Mouse (Mus musculus): ENCODE measurements around the gene Nxf1. TPM values are rescaled to one million over a fixed set of nuclear protein-coding genes. Genes with fewer than 3 reads are reported as not detected.

Nxf1 gene
- total and polyA plus RNA-seq, 3 experiments, result 122 to 296 (median 231) TPM

DNA sequence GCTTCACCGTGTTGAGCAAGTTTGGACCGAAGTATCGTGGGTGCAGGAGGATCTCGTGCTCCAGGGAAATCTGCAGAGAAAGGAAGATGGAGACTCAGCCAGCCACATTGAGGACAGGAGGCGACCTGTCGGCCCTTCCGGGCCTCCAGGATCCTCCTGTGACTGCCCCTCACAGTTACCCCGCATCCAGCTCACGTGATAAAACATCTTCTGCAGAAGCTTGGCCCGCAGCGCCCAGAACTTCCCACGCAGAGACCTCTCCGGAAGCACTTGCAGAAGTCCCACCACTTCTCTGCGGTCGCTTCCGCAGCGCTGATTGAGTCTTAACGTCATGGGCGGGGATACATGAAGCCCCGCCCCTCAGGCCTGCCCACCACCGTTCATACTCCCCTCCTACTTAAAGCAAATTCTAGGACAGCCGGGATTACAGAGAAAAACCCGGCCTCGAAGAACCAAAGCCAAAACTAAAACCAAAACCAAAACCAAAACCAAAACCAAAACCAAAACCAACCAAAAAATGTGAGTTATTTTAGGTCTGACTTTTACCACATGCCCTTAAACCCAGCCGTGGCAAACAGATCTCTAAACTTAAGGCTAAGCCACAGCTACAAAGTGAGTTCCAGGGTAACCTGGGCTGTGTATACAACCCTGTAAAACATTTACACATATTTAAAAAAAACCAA, 41.5 kb downstream of the Nxf1 start, which contains the start of gene Polr2g (continued):
- TF ChIP-seq ZNF384 (IDR thresholded peaks at IDR 0.05; ENCODE audit: low read depth, low read length) (no peak), MYB (IDR thresholded peaks at IDR 0.05; ENCODE audit: low read depth, low read length) (0 out of 2 replicates have a peak, but pooled peaks have one; percentile 12), ZKSCAN1 (IDR thresholded peaks at IDR 0.05; ENCODE audit: low read depth, low read length) (no peak), ZC3H11A (IDR thresholded peaks at IDR 0.05; ENCODE audit: low read depth, low read length) (no peak), ETS1 (IDR thresholded peaks at IDR 0.05; ENCODE audit: low read depth, low read length) (0 out of 2 replicates have a peak, but pooled peaks have one; percentile 15), SIN3A (IDR thresholded peaks at IDR 0.05; ENCODE audit: low read length) (peak; percentile 93), SMC3 (IDR thresholded peaks at IDR 0.05; ENCODE audit: low read depth, low read length) (no peak)

GRCm38 (mm10) chr19:8798947-8799315, 42.1 kb downstream of the Nxf1 start:
- H3K4me1 ChIP-seq (ENCODE audit: control insufficient read depth in 1 of 2, insufficient read depth in 2 of 2, low read length in 2 of 2), result peaks cover 4 to 23% of the 10 kb centered on the region in 2 experiments
- H3K4me3 ChIP-seq (ENCODE audit: control insufficient read depth in 1 of 2, insufficient read depth in 1 of 2, low read depth in 2 of 2, low read length in 2 of 2), result peak overlapping the region; percentile 69 to 95
- H3K79me2 ChIP-seq (ENCODE audit: control insufficient read depth, insufficient read depth, low read length, poor library complexity), result peaks cover 22% of the 10 kb centered on the region
- no peaks in the 10 kb centered on the region for H3K27me3 ChIP-seq (ENCODE audit: control insufficient read depth in 1 of 2, insufficient read depth in 2 of 2, low read length in 2 of 2)
- H3K36me3 ChIP-seq (ENCODE audit: control insufficient read depth in 1 of 2, insufficient read depth in 2 of 2, low read length in 2 of 2), result peaks cover 3 to 18% of the 10 kb centered on the region in 2 experiments
- H3K9me3 ChIP-seq (replicated peaks; ENCODE audit: insufficient read depth, low read length), result no peaks in the 10 kb centered on the region
- H3K9ac ChIP-seq (ENCODE audit: control insufficient read depth, low read depth, low read length, poor library complexity, severe bottlenecking), result peak overlapping the region; percentile 65
- TF ChIP-seq MAZ (IDR thresholded peaks at IDR 0.05; ENCODE audit: low read depth, low read length) (no peak), USF1 (IDR thresholded peaks at IDR 0.05; ENCODE audit: low read depth, low read length) (no peak), ELF1 (IDR thresholded peaks at IDR 0.05; ENCODE audit: low read depth, low read length) (no peak), JUND (IDR thresholded peaks at IDR 0.05; ENCODE audit: low read depth, low read length) (no peak)
- H3K27ac ChIP-seq (ENCODE audit: control insufficient read depth, low read depth, low read length), result no peak overlapping the region
- peak; percentile 57 for DNase-seq (ENCODE audit: low read depth, low spot score)

DNA sequence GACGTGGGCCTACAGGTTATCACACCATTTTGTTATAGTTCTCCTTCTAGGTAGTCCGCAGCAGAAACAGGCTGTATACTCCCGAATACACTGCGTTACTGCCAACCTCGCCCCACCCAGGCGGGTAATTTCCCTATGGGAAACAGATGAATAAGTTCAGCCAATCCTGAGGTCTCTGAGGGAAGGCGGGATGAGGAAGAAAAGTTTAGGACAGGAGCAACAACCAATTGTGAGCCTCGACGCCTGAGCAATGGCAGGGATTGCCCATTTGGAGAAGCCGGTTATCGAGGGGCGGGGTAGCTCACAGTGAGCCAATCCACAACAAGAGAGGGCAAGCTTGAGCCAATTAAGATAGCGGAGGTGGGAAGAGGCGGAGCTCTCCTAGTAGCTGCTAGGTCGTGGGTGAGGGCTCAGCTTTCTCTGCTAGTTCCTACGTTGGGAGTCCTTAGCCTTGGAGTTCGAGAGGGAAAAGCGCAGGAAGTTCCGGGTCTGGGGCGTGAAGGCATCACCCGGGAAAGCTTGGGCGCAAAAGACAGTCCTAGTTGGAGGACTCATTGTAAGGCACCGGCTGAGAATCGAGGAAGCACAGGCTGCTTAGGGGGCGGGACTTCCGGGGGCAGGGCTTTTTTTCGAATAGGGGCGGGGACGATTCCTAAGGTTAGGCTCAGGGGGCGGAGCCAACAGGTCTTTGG, 45.4 kb downstream of the Nxf1 start, which contains the start of gene Zbtb3:
TSS of gene Zbtb3 (plus strand) at position 426 of the 692 bp plus-strand sequence.
- H3K9ac ChIP-seq (ENCODE audit: control insufficient read depth, low read depth, low read length, poor library complexity, severe bottlenecking), result peak within 1 kb of the TSS; percentile 78
- H3K36me3 ChIP-seq (ENCODE audit: control insufficient read depth in 1 of 2, insufficient read depth in 2 of 2, low read length in 2 of 2), result peaks cover 0 to 9% of the 10 kb centered on the region in 2 experiments; a peak in 3 of 4 replicates
- peaks cover 9% of the 10 kb centered on the region for H3K79me2 ChIP-seq (ENCODE audit: control insufficient read depth, insufficient read depth, low read length, poor library complexity)
- peak within 1 kb of the TSS; percentile 74 for H3K27ac ChIP-seq (ENCODE audit: control insufficient read depth, low read depth, low read length)
- H3K9me3 ChIP-seq (replicated peaks; ENCODE audit: insufficient read depth, low read length), result no peaks in the 10 kb centered on the region
- H3K4me3 ChIP-seq (ENCODE audit: control insufficient read depth in 1 of 2, insufficient read depth in 1 of 2, low read depth in 2 of 2, low read length in 2 of 2), result peak within 1 kb of the TSS; percentile 74 to 91
- peaks cover 2 to 21% of the 10 kb centered on the region in 2 experiments; a peak in 2 of 4 replicates for H3K4me1 ChIP-seq (ENCODE audit: control insufficient read depth in 1 of 2, insufficient read depth in 2 of 2, low read length in 2 of 2)
- peak; percentile 100 for DNase-seq (ENCODE audit: low read depth, low spot score)
- no peaks in the 10 kb centered on the region for H3K27me3 ChIP-seq (ENCODE audit: control insufficient read depth in 1 of 2, insufficient read depth in 2 of 2, low read length in 2 of 2)
- TF ChIP-seq KAT2A (conservative IDR thresholded peaks at IDR 0.05; ENCODE audit: low read depth, low read length) (no peak; the same call in 1 of the 2 replicates), POLR2A (IDR thresholded peaks at IDR 0.05; ENCODE audit: control insufficient read depth in 1 of 2, insufficient read depth in 1 of 2, low read depth in 1 of 2, low read length in 2 of 2, poor library complexity in 1 of 2) (peak; percentile 52 to 86), SMC3 (IDR thresholded peaks at IDR 0.05; ENCODE audit: low read depth, low read length) (no peak), MAFK (IDR thresholded peaks at IDR 0.05; ENCODE audit: borderline replicate concordance, low read depth, low read length) (no peak), RAD21 (IDR thresholded peaks at IDR 0.05; ENCODE audit: low read depth, low read length) (no peak), TCF12 (IDR thresholded peaks at IDR 0.05; ENCODE audit: low read depth, low read length) (no peak), E2F4 (IDR thresholded peaks at IDR 0.05; ENCODE audit: borderline replicate concordance, low read depth, low read length) (no peak), NELFE (IDR thresholded peaks at IDR 0.05; ENCODE audit: low read depth, low read length) (peak; percentile 81), HCFC1 (IDR thresholded peaks at IDR 0.05; ENCODE audit: low read depth, low read length) (peak; percentile 77), ELF1 (IDR thresholded peaks at IDR 0.05; ENCODE audit: low read depth, low read length) (peak; percentile 54), ETS1 (IDR thresholded peaks at IDR 0.05; ENCODE audit: low read depth, low read length) (no peak), TAL1 (IDR thresholded peaks at IDR 0.05; ENCODE audit: low read length) (no peak), NRF1 (IDR thresholded peaks at IDR 0.05; ENCODE audit: insufficient read depth, low read depth, low read length, poor library complexity, severe bottlenecking) (peak; percentile 30; the same call in 1 of the 2 replicates), MAZ (IDR thresholded peaks at IDR 0.05; ENCODE audit: low read depth, low read length) (no peak; the same call in 1 of the 2 replicates), TBP (IDR thresholded peaks at IDR 0.05; ENCODE audit: low read depth, low read length) (peak; percentile 75; the same call in 1 of the 2 replicates), POLR2AphosphoS5 (IDR thresholded peaks at IDR 0.05; ENCODE audit: borderline replicate concordance, low read depth, low read length) (no peak), CTCF (IDR thresholded peaks at IDR 0.05 in 2 of 3, conservative IDR thresholded peaks at IDR 0.05 in 1 of 3; ENCODE audit: control insufficient read depth in 1 of 3, insufficient read depth in 1 of 3, low read depth in 2 of 3, low read length in 3 of 3, poor library complexity in 1 of 3, severe bottlenecking in 1 of 3) (no peak), JUND (IDR thresholded peaks at IDR 0.05; ENCODE audit: low read depth, low read length) (no peak), POLR2AphosphoS2 (IDR thresholded peaks at IDR 0.05; ENCODE audit: low read length) (peak; percentile 80), BHLHE40 (IDR thresholded peaks at IDR 0.05; ENCODE audit: borderline replicate concordance, low read depth, low read length) (no peak), MYB (IDR thresholded peaks at IDR 0.05; ENCODE audit: low read depth, low read length) (no peak)

Measured in MEL (cell line).